Mouse (Mus musculus) testis, adult 2 months (tissue): ENCODE results near the gene 1700012B09Rik. TPM values are rescaled to one million over a fixed set of nuclear protein-coding genes. Genes with fewer than 3 reads are reported as not detected.

Experiments used
- H3K27ac ChIP-seq: fragments of 200-500 bp; 2 replicates; pipeline ENCODE4 v1.5.1; 2012; ENCODE audit warnings: low read depth, low read length; ENCODE audit not compliant: control insufficient read depth, insufficient read depth
- H3K27me3 ChIP-seq: fragments of 200-500 bp; 2 replicates; pipeline ENCODE4 v1.6.1; 2012; ENCODE audit warnings: mild to moderate bottlenecking, low read length, moderate library complexity; ENCODE audit not compliant: control insufficient read depth, insufficient read depth
- H3K36me3 ChIP-seq: fragments of 200-500 bp; 2 replicates; pipeline ENCODE4 v1.6.1; 2012; ENCODE audit warnings: mild to moderate bottlenecking, low read length; ENCODE audit not compliant: control insufficient read depth, insufficient read depth
- H3K4me1 ChIP-seq: fragments of 200-500 bp; 2 replicates; pipeline ENCODE4 v1.6.1; 2012; ENCODE audit warnings: low read length; ENCODE audit not compliant: control insufficient read depth, insufficient read depth
- H3K4me3 ChIP-seq: fragments of 200-500 bp; 2 replicates; pipeline ENCODE4 v1.5.1; 2012; ENCODE audit warnings: low read depth, mild to moderate bottlenecking, low read length, moderate library complexity, mixed read lengths; ENCODE audit not compliant: control insufficient read depth
- CTCF ChIP-seq: fragments of 200-500 bp; IDR thresholded peaks from 2 replicates; pipeline ENCODE4 v1.5.1; 2012; ENCODE audit warnings: low read depth, mild to moderate bottlenecking, inconsistent platforms, low read length, moderate library complexity; ENCODE audit not compliant: control insufficient read depth, insufficient read depth, insufficient replicate concordance
- POLR2A ChIP-seq: fragments of 200-500 bp; IDR thresholded peaks from 2 replicates; pipeline ENCODE4 v1.6.1; 2012; ENCODE audit warnings: low read depth, mild to moderate bottlenecking, inconsistent platforms, low read length, moderate library complexity; ENCODE audit not compliant: control insufficient read depth
- polyA plus RNA-seq: library from polyadenylated mRNA; depleted of rRNA; stranded (reverse); fragments of >200 nt; gene quantifications from 2 replicates; pipeline ENCODE4 v1.2.3, GENCODE M21; 2012; rRNA removed

The 1700012B09Rik gene
- polyA plus RNA-seq, 1 experiment, result 94.9 TPM

DNA sequence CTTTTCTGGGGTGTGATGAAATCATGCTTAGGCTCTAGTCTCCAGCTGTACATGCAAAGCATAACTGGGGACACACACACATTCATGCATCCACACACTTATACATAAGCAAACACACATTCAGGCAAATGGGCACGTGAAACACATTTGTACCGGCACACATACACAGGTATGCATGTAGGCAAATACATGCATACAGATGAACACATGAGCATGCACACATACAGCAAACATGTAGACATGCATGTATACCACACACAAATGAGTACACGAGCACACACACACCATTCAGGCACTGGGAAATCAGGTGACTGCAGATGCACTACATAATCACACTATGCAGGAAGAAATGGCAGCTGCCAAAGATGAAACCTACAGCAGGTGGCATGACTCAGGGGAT, 59.9 kb downstream of the 1700012B09Rik start:
- TF ChIP-seq CTCF, result no peak
- no peak for TF ChIP-seq POLR2A
- H3K27ac ChIP-seq, result no peak overlapping the region
- no peaks in the 10 kb centered on the region for H3K27me3 ChIP-seq
- no peak overlapping the region for H3K4me3 ChIP-seq
- no peaks in the 10 kb centered on the region for H3K4me1 ChIP-seq
- no peaks in the 10 kb centered on the region for H3K36me3 ChIP-seq

Other genes starting within 250 kb of the 1700012B09Rik start
- gene Amotl1, start 126.0 kb downstream of the 1700012B09Rik start, polyA plus RNA-seq, result 43.2 and 54.9 TPM in 2 replicates
- 0.56 and 0.66 TPM in 2 replicates for gene Piwil4, start 30.3 kb downstream of the 1700012B09Rik start, polyA plus RNA-seq
- 0.22 and 0.46 TPM in 2 replicates for gene Fut4, start 18.6 kb downstream of the 1700012B09Rik start, polyA plus RNA-seq
- 9.0 and 11.0 TPM in 2 replicates for gene Mre11a, start 13.6 kb upstream of the 1700012B09Rik start, polyA plus RNA-seq
- 45.5 and 52.7 TPM in 2 replicates for gene Ankrd49, start 13.8 kb upstream of the 1700012B09Rik start, polyA plus RNA-seq
- 0.02 and 0.06 TPM in 2 replicates for gene Gpr83, start 89.2 kb upstream of the 1700012B09Rik start, polyA plus RNA-seq
- not detected in 2 replicates for gene Izumo1r, start 132.9 kb upstream of the 1700012B09Rik start, polyA plus RNA-seq